Mouse (Mus musculus) gastrocnemius, postnatal 14 days (tissue): ENCODE measurements at regions not wholly inside any gene's neighbourhood (a gene's known extent, or its start where the extent isn't known, plus 50 kb on each side); places are given as distances from the start of the nearest gene placed in this dataset.

Source experiments
- DNase-seq: peaks from one replicate; pipeline ENCODE4 v3.0.0; 2021; ENCODE audit warnings: mixed read lengths
- intact Hi-C: fragments of 180-260 bp; cut with DNase I; formaldehyde crosslinking; loops from one replicate; pipeline ENCODE4 v1.15.1; 2025; ENCODE audit warnings: low total_unique reads

GRCm38 (mm10) chr5:73729646-73730045 lies 78.5 kb downstream of the Spata18 start:
- intact Hi-C loops: no loop called here
- DNase-seq: no peak

- DNase-seq: no peak
- intact Hi-C loops: no loop called here
Measured at GRCm38 (mm10) chr5:73731423-73731822, 80.2 kb downstream of the Spata18 start.

GRCm38 (mm10) chr5:73731991-73732565 lies 80.9 kb downstream of the Spata18 start:
- DNase-seq: peak; percentile 37
- intact Hi-C loops: no loop called here

- DNase-seq: no peak
- intact Hi-C loops: no loop called here
Measured at GRCm38 (mm10) chr5:73740766-73741165, 89.6 kb downstream of the Spata18 start.

- intact Hi-C loops: no loop called here
Measured at GRCm38 (mm10) chr5:73741441-73741840, 90.3 kb downstream of the Spata18 start.

GRCm38 (mm10) chr5:73743953-73744352 lies 92.8 kb downstream of the Spata18 start:
- no peak for DNase-seq
- intact Hi-C loops: no loop called here

More at GRCm38 (mm10) chr5:73741441-73741840, 90.3 kb downstream of the Spata18 start:
- no peak for DNase-seq

- DNase-seq: no peak
Measured at GRCm38 (mm10) chr5:73749791-73750190, 98.6 kb downstream of the Spata18 start.

GRCm38 (mm10) chr5:73752225-73752644 lies 101.1 kb downstream of the Spata18 start:
- intact Hi-C loops: no loop called here
- no peak for DNase-seq

More at GRCm38 (mm10) chr5:73749791-73750190, 98.6 kb downstream of the Spata18 start:
- intact Hi-C loops: no loop called here

GRCm38 (mm10) chr5:73753827-73754226 lies 102.6 kb downstream of the Spata18 start:
- intact Hi-C loops: no loop called here
- no peak for DNase-seq

- intact Hi-C loops: no loop called here
- DNase-seq: no peak
Measured at GRCm38 (mm10) chr5:73758534-73758933, 107.4 kb downstream of the Spata18 start.

GRCm38 (mm10) chr5:73761236-73761635 lies 110.1 kb downstream of the Spata18 start:
- intact Hi-C loops: no loop called here
- DNase-seq: no peak

GRCm38 (mm10) chr5:73761709-73762108 lies 110.5 kb downstream of the Spata18 start:
- peak; percentile 78 for DNase-seq
- intact Hi-C loops: no loop called here

- intact Hi-C loops: no loop called here
- no peak for DNase-seq
Measured at GRCm38 (mm10) chr5:73764226-73764625, 113.0 kb downstream of the Spata18 start.

GRCm38 (mm10) chr5:73765466-73765865 lies 114.3 kb downstream of the Spata18 start:
- no peak for DNase-seq
- intact Hi-C loops: loop anchor here (5.0 kb wide), 1 partner anchor 517 kb away; no protein-coding TSS in a partner anchor

- intact Hi-C loops: loop anchor here (5.0 kb wide), 1 partner anchor 514 kb away; no protein-coding TSS in a partner anchor
- no peak for DNase-seq
Measured at GRCm38 (mm10) chr5:73768253-73768652, 117.1 kb downstream of the Spata18 start.

- no peak for DNase-seq
- intact Hi-C loops: no loop called here
Measured at GRCm38 (mm10) chr5:73775775-73776548, 124.8 kb downstream of the Spata18 start.

GRCm38 (mm10) chr5:73777282-73777921 lies 126.2 kb downstream of the Spata18 start:
- intact Hi-C loops: no loop called here
- peak; percentile 74 for DNase-seq

- intact Hi-C loops: no loop called here
- no peak for DNase-seq
Measured at GRCm38 (mm10) chr5:73781190-73781940, 130.2 kb downstream of the Spata18 start.

- intact Hi-C loops: no loop called here
- DNase-seq: no peak
Measured at GRCm38 (mm10) chr5:73782214-73783091, 131.3 kb downstream of the Spata18 start.
